Mouse (Mus musculus): Measurements from ENCODE around the gene Fam228b.

GRCm38 (mm10) chr12:4731629-4732028 lies 37.4 kb downstream of the Fam228b start:
- no peak for TF ChIP-seq HCFC1 (IDR thresholded peaks at IDR 0.05; ENCODE audit: borderline replicate concordance, insufficient read depth, low read length)
- no peak for TF ChIP-seq CHD2 (IDR thresholded peaks at IDR 0.05; ENCODE audit: low read depth, low read length)
- TF ChIP-seq MAFK (IDR thresholded peaks at IDR 0.05; ENCODE audit: insufficient read depth, low read depth, low read length), result no peak
- no peak for TF ChIP-seq ZNF384 (IDR thresholded peaks at IDR 0.05; ENCODE audit: low read depth, low read length)

Measured in ES-E14 (cell line).